Mouse (Mus musculus): ENCODE data around the gene Prdx5. TPM values are rescaled to one million over a fixed set of nuclear protein-coding genes. Genes with fewer than 3 reads are reported as not detected.

The Prdx5 gene
- polyA plus RNA-seq, 1 experiment from 2014 or later, result 210 TPM

DNA sequence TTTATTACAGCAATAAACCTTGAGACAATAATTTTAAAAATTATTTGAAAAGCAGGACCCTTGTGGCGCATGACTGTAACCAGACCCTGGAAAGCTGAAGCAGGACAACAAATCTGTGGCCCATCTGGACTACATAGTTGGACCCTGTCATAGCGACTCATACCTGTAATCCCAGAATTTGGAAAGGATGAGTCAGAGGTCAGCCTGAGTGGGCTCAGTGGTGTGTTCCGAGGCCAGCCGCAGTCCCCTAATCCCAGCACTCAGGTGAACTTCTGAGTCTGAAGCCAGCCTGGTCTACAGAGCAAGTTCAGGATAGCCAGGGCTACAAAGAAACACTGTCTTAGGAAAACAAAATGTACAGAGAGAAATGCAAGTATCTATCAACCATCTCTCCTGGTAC, 48.5 kb downstream of the Prdx5 start:
- H3K36me3 ChIP-seq (ENCODE audit: control insufficient read depth, insufficient read depth, low read length), result no peaks in the 10 kb centered on the region
- no peak overlapping the region for H3K4me2 ChIP-seq (ENCODE audit: low read length)
- no peak for ATAC-seq (ENCODE audit: insufficient number of reproducible peaks, insufficient read depth, low FRiP score, low read depth)
- 89% methylated on average over 4 of the region's 4 CpGs for WGBS
- H3K27me3 ChIP-seq (ENCODE audit: control insufficient read depth, insufficient read depth, low read length), result no peaks in the 10 kb centered on the region
- H3K4me3 ChIP-seq (ENCODE audit: control insufficient read depth in 1 of 2, insufficient read depth in 1 of 2, low read depth in 1 of 2, low read length in 2 of 2), result no peak overlapping the region
- no peak overlapping the region for H3K27ac ChIP-seq (replicated peaks in 1 of 2; ENCODE audit: control insufficient read depth in 1 of 2, insufficient read depth in 1 of 2, low read depth in 2 of 2, low read length in 2 of 2)
- no peak overlapping the region for H3K9ac ChIP-seq (ENCODE audit: low read length)
- H3K9me3 ChIP-seq (ENCODE audit: control insufficient read depth, low read length), result no peaks in the 10 kb centered on the region
- peaks cover under 1% of the 10 kb centered on the region in 2 experiments; a peak in 2 of 4 replicates for H3K4me1 ChIP-seq (ENCODE audit: control insufficient read depth in 2 of 2, insufficient read depth in 2 of 2, low read length in 2 of 2)

- WGBS, result 81% methylated on average over 6 of the region's 6 CpGs
- Histone ChIP-seq H3K4me2 (ENCODE audit: low read length) (no peak overlapping the region), H3K27ac (replicated peaks in 1 of 2; ENCODE audit: control insufficient read depth in 1 of 2, insufficient read depth in 1 of 2, low read depth in 2 of 2, low read length in 2 of 2) (no peak overlapping the region), H3K27me3 (ENCODE audit: control insufficient read depth, insufficient read depth, low read length) (peaks cover 4% of the 10 kb centered on the region; the same call in 1 of the 2 replicates), H3K4me1 (ENCODE audit: control insufficient read depth in 2 of 2, insufficient read depth in 2 of 2, low read length in 2 of 2) (peaks cover 5% of the 10 kb centered on the region in 2 experiments; a peak in 3 of 4 replicates), H3K9me3 (ENCODE audit: control insufficient read depth, low read length) (no peaks in the 10 kb centered on the region), H3K36me3 (ENCODE audit: control insufficient read depth, insufficient read depth, low read length) (no peaks in the 10 kb centered on the region), H3K9ac (ENCODE audit: low read length) (no peak overlapping the region), H3K4me3 (ENCODE audit: control insufficient read depth in 1 of 2, insufficient read depth in 1 of 2, low read depth in 1 of 2, low read length in 2 of 2) (no peak overlapping the region)
- no peak for ATAC-seq (ENCODE audit: insufficient number of reproducible peaks, insufficient read depth, low FRiP score, low read depth)
These were observed 49.2 kb downstream of the Prdx5 start for GRCm38 (mm10) chr19:6860706-6861105.

GRCm38 (mm10) chr19:6859971-6860370, 49.9 kb downstream of the Prdx5 start:
- Histone ChIP-seq H3K4me3 (ENCODE audit: control insufficient read depth in 1 of 2, insufficient read depth in 1 of 2, low read depth in 1 of 2, low read length in 2 of 2) (no peak overlapping the region), H3K36me3 (ENCODE audit: control insufficient read depth, insufficient read depth, low read length) (no peaks in the 10 kb centered on the region), H3K4me2 (ENCODE audit: low read length) (no peak overlapping the region), H3K9ac (ENCODE audit: low read length) (no peak overlapping the region), H3K4me1 (ENCODE audit: control insufficient read depth in 2 of 2, insufficient read depth in 2 of 2, low read length in 2 of 2) (peaks cover 11 to 12% of the 10 kb centered on the region in 2 experiments; a peak in 3 of 4 replicates), H3K9me3 (ENCODE audit: control insufficient read depth, low read length) (no peaks in the 10 kb centered on the region), H3K27me3 (ENCODE audit: control insufficient read depth, insufficient read depth, low read length) (peaks cover 5% of the 10 kb centered on the region), H3K27ac (replicated peaks in 1 of 2; ENCODE audit: control insufficient read depth in 1 of 2, insufficient read depth in 1 of 2, low read depth in 2 of 2, low read length in 2 of 2) (no peak overlapping the region)
- ATAC-seq (ENCODE audit: insufficient number of reproducible peaks, insufficient read depth, low FRiP score, low read depth), result no peak
- WGBS, result 80% methylated on average over 3 of the region's 3 CpGs

DNA sequence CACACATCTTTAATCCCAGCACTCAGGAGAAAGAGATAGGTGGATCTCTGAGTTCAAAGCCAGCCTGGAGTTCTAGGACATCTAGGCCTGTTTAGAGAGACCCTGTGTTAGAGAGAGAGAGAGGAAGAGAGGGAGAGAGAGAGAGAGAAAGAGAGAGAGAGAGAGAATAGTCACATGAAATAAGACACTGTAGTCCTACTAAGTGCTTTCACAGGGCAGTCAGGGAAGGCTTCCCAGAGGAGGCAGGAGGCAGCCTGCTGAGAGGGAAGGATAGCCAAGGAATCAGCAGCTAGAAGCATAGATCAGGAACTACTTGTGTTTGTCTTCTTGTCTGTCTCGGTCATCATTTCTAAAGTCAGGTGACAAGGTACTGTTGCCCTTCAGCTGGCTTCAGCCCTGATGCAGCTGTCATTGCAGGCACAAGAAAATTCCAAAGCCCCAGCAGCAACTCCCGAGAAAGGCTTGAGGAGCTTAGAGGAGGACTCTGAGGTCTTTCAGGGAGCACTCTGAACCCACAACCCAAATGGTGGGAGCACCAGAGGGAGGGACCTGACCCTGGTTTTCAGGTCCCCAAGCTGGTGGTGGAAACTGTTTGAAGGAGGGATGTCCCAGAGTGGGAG, 50.8 kb downstream of the Prdx5 start:
- no peak for ATAC-seq (ENCODE audit: insufficient number of reproducible peaks, insufficient read depth, low FRiP score, low read depth)
- Histone ChIP-seq H3K4me1 (ENCODE audit: control insufficient read depth in 2 of 2, insufficient read depth in 2 of 2, low read length in 2 of 2) (peaks cover 13 to 15% of the 10 kb centered on the region in 2 experiments; a peak in 3 of 4 replicates), H3K36me3 (ENCODE audit: control insufficient read depth, insufficient read depth, low read length) (no peaks in the 10 kb centered on the region), H3K9ac (ENCODE audit: low read length) (no peak overlapping the region), H3K27ac (replicated peaks in 1 of 2; ENCODE audit: control insufficient read depth in 1 of 2, insufficient read depth in 1 of 2, low read depth in 2 of 2, low read length in 2 of 2) (no peak overlapping the region), H3K4me3 (ENCODE audit: control insufficient read depth in 1 of 2, insufficient read depth in 1 of 2, low read depth in 1 of 2, low read length in 2 of 2) (no peak overlapping the region), H3K4me2 (ENCODE audit: low read length) (no peak overlapping the region), H3K27me3 (ENCODE audit: control insufficient read depth, insufficient read depth, low read length) (peaks cover 13% of the 10 kb centered on the region), H3K9me3 (ENCODE audit: control insufficient read depth, low read length) (no peaks in the 10 kb centered on the region)
- 70% methylated on average over 2 of the region's 2 CpGs for WGBS

DNA sequence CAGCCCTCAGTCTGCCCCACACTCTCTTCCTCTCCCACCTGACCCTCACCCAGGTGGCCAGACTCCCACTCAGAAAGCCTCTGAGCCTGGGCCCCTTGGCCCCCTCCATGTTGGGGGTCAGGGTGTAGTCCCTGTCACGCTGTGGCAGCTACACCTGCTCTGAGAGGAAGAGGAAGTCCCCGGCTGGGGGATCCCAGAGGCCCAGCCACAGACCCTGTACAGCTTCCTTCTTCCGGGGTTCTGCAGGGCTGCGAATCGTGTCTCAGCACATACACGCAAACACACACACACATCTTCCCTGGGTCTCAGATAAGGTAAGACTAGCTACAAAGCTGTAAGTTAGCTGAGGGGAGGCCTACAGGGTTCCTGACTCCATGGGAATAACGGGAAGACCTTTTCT, 51.9 kb downstream of the Prdx5 start, which contains the start of gene Ccdc88b:
Ccdc88b (minus strand) TSS at position 181 of the 400 bp plus-strand sequence.
- H3K27ac ChIP-seq (replicated peaks in 1 of 2; ENCODE audit: control insufficient read depth in 1 of 2, insufficient read depth in 1 of 2, low read depth in 2 of 2, low read length in 2 of 2), result no peak within 1 kb of the TSS
- H3K27me3 ChIP-seq (ENCODE audit: control insufficient read depth, insufficient read depth, low read length), result peaks cover 17% of the 10 kb centered on the region
- no peak within 1 kb of the TSS for H3K9ac ChIP-seq (ENCODE audit: low read length)
- no peaks in the 10 kb centered on the region for H3K9me3 ChIP-seq (ENCODE audit: control insufficient read depth, low read length)
- peaks cover 13 to 15% of the 10 kb centered on the region in 2 experiments; a peak in 3 of 4 replicates for H3K4me1 ChIP-seq (ENCODE audit: control insufficient read depth in 2 of 2, insufficient read depth in 2 of 2, low read length in 2 of 2)
- no peak within 1 kb of the TSS for H3K4me3 ChIP-seq (ENCODE audit: control insufficient read depth in 1 of 2, insufficient read depth in 1 of 2, low read depth in 1 of 2, low read length in 2 of 2)
- ATAC-seq (ENCODE audit: insufficient number of reproducible peaks, insufficient read depth, low FRiP score, low read depth), result no peak
- WGBS, result 72% methylated on average over 7 of the region's 7 CpGs
- no peak within 1 kb of the TSS for H3K4me2 ChIP-seq (ENCODE audit: low read length)
- no peaks in the 10 kb centered on the region for H3K36me3 ChIP-seq (ENCODE audit: control insufficient read depth, insufficient read depth, low read length)

GRCm38 (mm10) chr19:6857391-6858005, 52.4 kb downstream of the Prdx5 start:
- Histone ChIP-seq H3K9ac (ENCODE audit: low read length) (no peak overlapping the region), H3K4me1 (ENCODE audit: control insufficient read depth in 2 of 2, insufficient read depth in 2 of 2, low read length in 2 of 2) (peaks cover 13 to 15% of the 10 kb centered on the region in 2 experiments; a peak in 3 of 4 replicates), H3K4me3 (ENCODE audit: control insufficient read depth in 1 of 2, insufficient read depth in 1 of 2, low read depth in 1 of 2, low read length in 2 of 2) (no peak overlapping the region), H3K36me3 (ENCODE audit: control insufficient read depth, insufficient read depth, low read length) (no peaks in the 10 kb centered on the region), H3K4me2 (ENCODE audit: low read length) (no peak overlapping the region), H3K9me3 (ENCODE audit: control insufficient read depth, low read length) (no peaks in the 10 kb centered on the region), H3K27ac (replicated peaks in 1 of 2; ENCODE audit: control insufficient read depth in 1 of 2, insufficient read depth in 1 of 2, low read depth in 2 of 2, low read length in 2 of 2) (no peak overlapping the region), H3K27me3 (ENCODE audit: control insufficient read depth, insufficient read depth, low read length) (peaks cover 17% of the 10 kb centered on the region)
- ATAC-seq (ENCODE audit: insufficient number of reproducible peaks, insufficient read depth, low FRiP score, low read depth), result no peak
- 68% methylated on average over 9 of the region's 9 CpGs for WGBS

GRCm38 (mm10) chr19:6857003-6857360, 52.9 kb downstream of the Prdx5 start:
- no peak overlapping the region for H3K4me2 ChIP-seq (ENCODE audit: low read length)
- H3K9ac ChIP-seq (ENCODE audit: low read length), result no peak overlapping the region
- no peak overlapping the region for H3K4me3 ChIP-seq (ENCODE audit: control insufficient read depth in 1 of 2, insufficient read depth in 1 of 2, low read depth in 1 of 2, low read length in 2 of 2)
- H3K27me3 ChIP-seq (ENCODE audit: control insufficient read depth, insufficient read depth, low read length), result peaks cover 17% of the 10 kb centered on the region
- no peak overlapping the region for H3K27ac ChIP-seq (replicated peaks in 1 of 2; ENCODE audit: control insufficient read depth in 1 of 2, insufficient read depth in 1 of 2, low read depth in 2 of 2, low read length in 2 of 2)
- peaks cover 13 to 15% of the 10 kb centered on the region in 2 experiments; a peak in 3 of 4 replicates for H3K4me1 ChIP-seq (ENCODE audit: control insufficient read depth in 2 of 2, insufficient read depth in 2 of 2, low read length in 2 of 2)
- WGBS, result 45% methylated on average over 3 of the region's 3 CpGs
- ATAC-seq (ENCODE audit: insufficient number of reproducible peaks, insufficient read depth, low FRiP score, low read depth), result no peak
- H3K36me3 ChIP-seq (ENCODE audit: control insufficient read depth, insufficient read depth, low read length), result no peaks in the 10 kb centered on the region
- H3K9me3 ChIP-seq (ENCODE audit: control insufficient read depth, low read length), result no peaks in the 10 kb centered on the region
